Mouse (Mus musculus): ENCODE measurements around the gene Dhcr24.

Gene Dhcr24

DNA sequence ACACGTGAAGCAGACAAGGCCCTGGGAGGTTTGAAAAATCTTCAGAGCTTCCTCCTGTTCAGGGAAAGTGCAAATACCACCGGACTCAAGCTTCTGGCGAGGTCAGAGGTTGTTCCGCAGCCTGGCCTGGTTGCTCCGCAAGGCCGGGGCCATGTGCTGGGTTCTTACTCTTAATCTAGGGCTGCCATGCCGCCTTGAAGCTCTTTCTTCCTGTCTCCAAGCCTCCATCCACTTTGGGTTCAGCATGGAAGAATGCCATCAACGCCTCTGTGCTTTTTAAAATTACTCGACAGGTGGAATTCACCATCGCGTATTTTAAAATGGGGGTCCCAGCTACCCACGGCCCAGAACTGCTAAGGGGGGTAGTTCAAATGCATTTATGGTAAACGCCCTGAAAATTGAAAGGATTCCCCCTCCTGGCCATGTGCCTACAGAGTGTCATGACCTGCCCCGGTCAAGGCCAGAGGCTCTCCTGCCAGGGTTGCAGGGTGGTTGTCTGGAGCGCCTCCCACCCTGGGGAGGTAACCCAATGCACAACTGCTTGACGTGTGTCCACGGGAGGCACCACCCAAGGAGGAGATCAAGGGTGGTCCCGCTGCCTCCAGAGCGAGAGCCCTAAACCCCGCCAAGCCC is 509 bp upstream of the Dhcr24 start:
- DNase-seq (ENCODE audit: low spot score) = peak; percentile 62

GRCm38 (mm10) chr4:106562006-106562405 is 1.2 kb downstream of the Dhcr24 start:
- DNase-seq (ENCODE audit: low spot score) = no peak

GRCm38 (mm10) chr4:106562837-106563790 is 2.3 kb downstream of the Dhcr24 start:
- peak; percentile 75 for DNase-seq (ENCODE audit: low spot score)

DNA sequence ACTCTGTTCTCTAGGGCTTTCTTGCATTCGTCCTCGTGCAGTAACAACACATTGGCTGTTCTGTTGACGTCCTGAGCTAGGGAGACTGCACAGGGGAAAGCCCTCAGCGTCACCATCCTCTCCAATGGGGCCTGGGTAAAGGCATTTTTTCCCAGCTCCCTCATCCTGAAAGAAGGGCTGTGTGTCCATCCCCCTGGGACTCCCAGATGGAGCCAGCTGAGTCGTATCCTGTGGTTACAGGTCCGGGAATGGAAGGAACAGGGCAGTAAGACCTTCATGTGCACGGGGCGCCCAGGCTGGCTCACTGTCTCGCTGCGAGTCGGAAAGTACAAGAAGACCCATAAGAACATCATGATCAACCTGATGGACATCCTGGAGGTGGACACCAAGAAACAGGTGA is 3.3 kb downstream of the Dhcr24 start:
- DNase-seq (ENCODE audit: low spot score) = no peak

GRCm38 (mm10) chr4:106569680-106570079 is 8.8 kb downstream of the Dhcr24 start:
- no peak for DNase-seq (ENCODE audit: low spot score)

DNA sequence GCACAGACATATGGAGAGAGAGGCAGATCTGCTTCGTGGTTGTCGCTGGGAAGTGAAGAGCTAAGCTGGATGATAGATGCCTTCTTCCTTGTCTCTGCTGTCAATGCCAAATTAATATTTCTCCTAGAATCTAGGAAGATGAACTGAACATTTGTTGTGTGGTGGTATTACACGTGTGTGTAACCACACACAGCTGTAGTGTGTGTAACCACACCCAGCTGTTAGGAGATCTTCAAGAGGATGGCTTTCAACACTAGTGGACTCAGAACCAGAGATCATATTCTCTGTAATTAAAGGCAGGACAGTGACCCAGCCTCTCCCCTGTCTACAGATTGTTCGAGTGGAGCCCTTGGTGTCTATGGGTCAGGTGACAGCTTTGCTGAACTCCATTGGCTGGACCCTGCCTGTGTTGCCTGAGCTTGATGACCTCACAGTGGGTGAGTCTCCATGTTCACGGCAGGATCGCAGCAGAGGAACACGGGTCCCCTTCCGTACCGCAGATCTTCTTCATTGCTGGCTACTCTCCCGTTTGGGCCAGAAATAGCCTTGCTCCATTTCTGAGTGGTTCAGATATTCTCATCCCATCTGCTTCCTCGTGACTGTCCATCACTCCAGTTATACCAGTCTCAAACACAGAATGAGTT is 10.4 kb downstream of the Dhcr24 start:
- no peak for DNase-seq (ENCODE audit: low spot score)

DNA sequence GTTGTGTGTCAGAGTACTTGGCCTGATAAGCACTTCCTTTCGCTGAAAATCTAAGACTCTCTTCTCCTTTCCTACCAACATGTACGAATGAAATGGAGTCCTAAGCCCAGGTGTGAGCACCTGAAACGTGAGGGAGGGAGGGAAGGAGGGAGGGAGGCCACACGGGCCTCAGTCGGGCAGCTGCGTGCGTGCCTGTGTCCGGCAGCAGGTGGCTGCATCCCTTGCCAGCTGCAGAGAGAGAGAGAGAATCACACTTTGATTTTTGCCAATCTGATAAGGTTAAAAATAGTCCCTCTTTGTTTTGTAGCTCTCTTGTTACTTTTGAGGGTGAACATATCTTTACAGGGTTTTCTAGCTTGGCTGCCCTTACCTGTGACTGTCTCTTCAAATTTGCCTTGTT is 14.2 kb downstream of the Dhcr24 start:
- DNase-seq (ENCODE audit: low spot score) = no peak

DNA sequence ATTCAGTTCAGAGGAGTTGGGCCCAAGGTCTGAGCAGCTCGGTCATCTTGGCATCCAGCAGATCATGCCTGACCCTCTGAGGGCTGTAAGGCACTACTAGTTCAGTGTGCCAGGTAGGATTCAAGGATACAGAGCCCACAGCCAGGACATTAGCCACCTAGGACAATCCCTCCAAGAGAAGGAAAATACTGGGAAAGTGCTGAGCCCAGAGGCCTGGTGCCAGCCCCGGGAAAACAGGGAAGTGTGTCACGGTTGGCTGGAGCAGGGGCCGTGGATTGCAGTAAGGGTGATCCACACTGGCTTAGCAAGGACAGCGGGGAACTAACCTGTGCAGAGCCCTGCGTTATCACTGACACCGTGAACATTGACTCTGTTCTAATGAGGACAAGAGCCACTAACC is 16.7 kb downstream of the Dhcr24 start:
- DNase-seq (ENCODE audit: low spot score) = no peak

GRCm38 (mm10) chr4:106581176-106581864 is 20.5 kb downstream of the Dhcr24 start:
- DNase-seq (ENCODE audit: low spot score) = no peak

- no peak for DNase-seq (ENCODE audit: low spot score)
Observed at GRCm38 (mm10) chr4:106581865-106582204, 21.0 kb downstream of the Dhcr24 start.

GRCm38 (mm10) chr4:106582428-106583153 is 21.8 kb downstream of the Dhcr24 start:
- DNase-seq (ENCODE audit: low spot score) = no peak

GRCm38 (mm10) chr4:106584665-106585064 is 23.8 kb downstream of the Dhcr24 start:
- no peak for DNase-seq (ENCODE audit: low spot score)

DNA sequence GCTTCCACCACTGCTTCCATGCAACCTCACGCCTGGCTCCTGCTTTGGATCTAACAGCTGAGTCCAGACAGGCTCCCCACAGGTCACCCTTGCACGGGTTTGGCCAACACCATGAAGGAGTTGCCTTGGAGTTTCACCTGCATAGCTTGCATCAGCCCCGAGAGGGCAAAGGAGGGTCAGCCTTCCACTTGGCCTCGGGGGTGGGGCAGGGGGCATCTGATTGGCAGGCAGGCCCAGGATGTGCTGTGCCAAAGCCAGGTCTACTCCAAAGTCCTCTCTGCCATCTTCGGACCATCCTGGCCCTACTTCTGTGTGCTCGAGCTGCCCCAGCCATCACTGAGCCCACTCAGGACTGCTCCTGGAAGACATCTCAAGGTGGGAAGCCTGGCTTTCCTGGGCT is 26.2 kb downstream of the Dhcr24 start:
- DNase-seq (ENCODE audit: low spot score) = no peak

GRCm38 (mm10) chr4:106590142-106590541 is 29.3 kb downstream of the Dhcr24 start:
- DNase-seq (ENCODE audit: low spot score) = no peak

DNA sequence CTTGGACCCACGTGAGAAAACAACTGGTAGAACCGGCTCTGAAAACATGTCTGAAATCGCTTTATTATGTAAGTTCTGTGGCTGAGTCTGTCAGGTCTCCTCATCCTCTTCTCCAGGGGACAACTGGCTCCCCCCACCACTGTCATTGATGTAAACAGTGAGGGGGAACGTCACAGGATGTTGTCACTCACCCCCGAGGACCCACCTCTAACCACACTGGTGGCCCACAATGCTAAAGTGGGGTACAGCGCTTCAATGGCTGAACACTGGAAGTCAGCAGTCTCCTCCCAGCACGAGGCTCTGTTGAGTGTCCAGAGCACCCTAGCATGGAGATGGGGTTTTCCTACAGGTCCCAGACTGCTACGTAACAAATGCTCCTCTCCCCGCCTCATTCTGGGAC is 30.0 kb downstream of the Dhcr24 start:
- no peak for DNase-seq (ENCODE audit: low spot score)

DNA sequence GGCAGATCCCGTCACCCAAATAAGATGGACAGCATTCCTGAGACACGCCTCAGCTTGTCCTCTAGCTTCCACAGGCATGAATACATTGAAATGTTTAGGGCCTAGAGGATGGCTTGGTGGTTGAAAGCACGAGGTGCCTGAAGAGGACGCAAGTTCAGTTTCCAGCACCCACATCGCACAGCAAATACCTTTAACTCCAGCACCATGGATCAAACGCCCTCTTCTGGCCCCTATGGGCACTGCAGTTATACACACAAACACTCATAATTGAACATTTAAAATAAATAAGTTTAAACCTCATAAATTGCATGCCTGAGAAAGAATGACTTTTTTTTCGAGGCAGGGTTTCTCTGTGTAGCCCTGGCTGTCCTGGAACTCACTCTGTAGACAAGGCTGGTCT is 32.8 kb downstream of the Dhcr24 start:
- DNase-seq (ENCODE audit: low spot score) = no peak

- no peak for DNase-seq (ENCODE audit: low spot score)
Observed at GRCm38 (mm10) chr4:106596200-106596599, 35.4 kb downstream of the Dhcr24 start.

GRCm38 (mm10) chr4:106597055-106597454 is 36.2 kb downstream of the Dhcr24 start:
- no peak for DNase-seq (ENCODE audit: low spot score)

GRCm38 (mm10) chr4:106597741-106598140 is 36.9 kb downstream of the Dhcr24 start:
- no peak for DNase-seq (ENCODE audit: low spot score)

- no peak for DNase-seq (ENCODE audit: low spot score)
Observed at GRCm38 (mm10) chr4:106599415-106599814, 38.6 kb downstream of the Dhcr24 start.

DNA sequence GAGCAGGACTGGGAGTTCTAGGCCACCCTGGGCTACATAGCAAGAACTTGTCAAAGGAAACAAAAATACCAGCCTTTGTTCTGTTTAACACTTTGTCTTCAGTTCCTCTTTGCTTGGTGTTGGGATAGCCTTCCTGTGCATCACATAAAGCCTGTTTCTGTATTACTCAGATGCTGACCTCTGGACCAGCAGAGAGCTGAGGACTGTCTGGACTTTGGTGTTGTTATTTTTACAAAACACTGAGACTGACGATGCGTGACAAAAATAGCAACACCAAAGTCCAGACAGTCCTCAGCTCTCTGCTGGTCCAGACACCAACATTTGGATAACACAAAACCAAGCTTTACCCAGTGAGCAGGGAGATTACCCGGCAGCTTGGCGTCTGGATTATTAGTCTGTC is 39.9 kb downstream of the Dhcr24 start:
- no peak for DNase-seq (ENCODE audit: low spot score)
